Mouse (Mus musculus) testis, adult 2 months (tissue): ENCODE measurements around the gene Grid1. TPM values are rescaled to one million over a fixed set of nuclear protein-coding genes. Genes with fewer than 3 reads are reported as not detected.

ENCODE experiments used
- H3K27ac ChIP-seq: fragments of 200-500 bp; 2 replicates; pipeline ENCODE4 v1.5.1; 2012; ENCODE audit warnings: low read depth, low read length; ENCODE audit not compliant: control insufficient read depth, insufficient read depth
- H3K27me3 ChIP-seq: fragments of 200-500 bp; 2 replicates; pipeline ENCODE4 v1.6.1; 2012; ENCODE audit warnings: mild to moderate bottlenecking, low read length, moderate library complexity; ENCODE audit not compliant: control insufficient read depth, insufficient read depth
- H3K36me3 ChIP-seq: fragments of 200-500 bp; 2 replicates; pipeline ENCODE4 v1.6.1; 2012; ENCODE audit warnings: mild to moderate bottlenecking, low read length; ENCODE audit not compliant: control insufficient read depth, insufficient read depth
- H3K4me1 ChIP-seq: fragments of 200-500 bp; 2 replicates; pipeline ENCODE4 v1.6.1; 2012; ENCODE audit warnings: low read length; ENCODE audit not compliant: control insufficient read depth, insufficient read depth
- H3K4me3 ChIP-seq: fragments of 200-500 bp; 2 replicates; pipeline ENCODE4 v1.5.1; 2012; ENCODE audit warnings: low read depth, mild to moderate bottlenecking, low read length, moderate library complexity, mixed read lengths; ENCODE audit not compliant: control insufficient read depth
- CTCF ChIP-seq: fragments of 200-500 bp; IDR thresholded peaks from 2 replicates; pipeline ENCODE4 v1.5.1; 2012; ENCODE audit warnings: low read depth, mild to moderate bottlenecking, inconsistent platforms, low read length, moderate library complexity; ENCODE audit not compliant: control insufficient read depth, insufficient read depth, insufficient replicate concordance
- POLR2A ChIP-seq: fragments of 200-500 bp; IDR thresholded peaks from 2 replicates; pipeline ENCODE4 v1.6.1; 2012; ENCODE audit warnings: low read depth, mild to moderate bottlenecking, inconsistent platforms, low read length, moderate library complexity; ENCODE audit not compliant: control insufficient read depth
- polyA plus RNA-seq: library from polyadenylated mRNA; depleted of rRNA; stranded (reverse); fragments of >200 nt; gene quantifications from 2 replicates; pipeline ENCODE4 v1.2.3, GENCODE M21; 2012

The Grid1 gene
- polyA plus RNA-seq, 1 experiment, result 1.4 TPM

- no peak overlapping the region for H3K4me3 ChIP-seq
- H3K27ac ChIP-seq, result no peak overlapping the region
- H3K4me1 ChIP-seq, result no peaks in the 10 kb centered on the region
- TF ChIP-seq POLR2A (no peak), CTCF (no peak)
- H3K27me3 ChIP-seq, result no peaks in the 10 kb centered on the region
- H3K36me3 ChIP-seq, result no peaks in the 10 kb centered on the region
Measured at GRCm38 (mm10) chr14:34837145-34837544, 17.2 kb downstream of the Grid1 start.

DNA sequence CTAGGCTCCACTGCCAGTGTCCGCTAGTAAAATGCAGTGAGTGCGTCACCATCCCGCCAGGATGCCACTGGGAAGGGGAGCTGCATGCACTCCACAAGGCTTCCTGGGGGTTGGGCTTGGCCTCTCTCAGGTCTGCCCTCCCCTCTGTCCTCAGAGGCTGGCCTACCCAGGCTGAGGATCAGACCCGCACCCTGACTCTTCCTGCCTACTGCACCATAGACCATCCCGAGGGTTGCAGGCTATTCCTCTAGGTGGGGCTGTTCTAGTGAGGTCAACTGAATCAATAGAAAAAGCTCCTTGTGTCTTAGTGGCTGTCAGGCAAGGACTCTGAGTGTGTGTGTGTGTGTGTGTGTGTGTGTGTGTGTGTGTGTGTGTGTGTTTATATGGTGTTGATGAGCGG is 19.1 kb downstream of the Grid1 start:
- H3K27me3 ChIP-seq, result no peaks in the 10 kb centered on the region
- no peaks in the 10 kb centered on the region for H3K4me1 ChIP-seq
- TF ChIP-seq CTCF (no peak), POLR2A (no peak)
- no peak overlapping the region for H3K4me3 ChIP-seq
- H3K27ac ChIP-seq, result no peak overlapping the region
- H3K36me3 ChIP-seq, result no peaks in the 10 kb centered on the region

DNA sequence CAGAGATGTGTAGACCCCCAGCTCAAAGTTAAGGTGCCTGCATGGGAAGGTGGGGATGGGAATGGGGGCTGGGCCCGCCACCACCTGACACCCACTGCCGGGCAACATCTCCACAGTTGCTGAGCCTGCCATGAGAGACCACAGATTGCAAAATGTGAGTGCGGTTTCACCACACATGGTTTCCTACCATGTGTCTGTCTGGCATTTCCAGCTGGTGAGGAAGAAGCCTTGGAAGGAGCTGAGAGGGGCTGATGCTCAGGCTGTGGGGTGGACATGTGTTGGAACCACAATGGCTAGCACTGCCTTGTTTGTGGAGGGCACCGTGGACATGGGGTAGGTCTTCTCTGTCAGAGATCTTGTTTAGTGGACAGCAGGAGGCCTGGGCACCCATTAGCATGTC is 20.0 kb downstream of the Grid1 start:
- H3K27ac ChIP-seq, result no peak overlapping the region
- no peaks in the 10 kb centered on the region for H3K36me3 ChIP-seq
- no peaks in the 10 kb centered on the region for H3K4me1 ChIP-seq
- no peak for TF ChIP-seq CTCF
- no peak for TF ChIP-seq POLR2A
- H3K27me3 ChIP-seq, result no peaks in the 10 kb centered on the region
- no peak overlapping the region for H3K4me3 ChIP-seq

DNA sequence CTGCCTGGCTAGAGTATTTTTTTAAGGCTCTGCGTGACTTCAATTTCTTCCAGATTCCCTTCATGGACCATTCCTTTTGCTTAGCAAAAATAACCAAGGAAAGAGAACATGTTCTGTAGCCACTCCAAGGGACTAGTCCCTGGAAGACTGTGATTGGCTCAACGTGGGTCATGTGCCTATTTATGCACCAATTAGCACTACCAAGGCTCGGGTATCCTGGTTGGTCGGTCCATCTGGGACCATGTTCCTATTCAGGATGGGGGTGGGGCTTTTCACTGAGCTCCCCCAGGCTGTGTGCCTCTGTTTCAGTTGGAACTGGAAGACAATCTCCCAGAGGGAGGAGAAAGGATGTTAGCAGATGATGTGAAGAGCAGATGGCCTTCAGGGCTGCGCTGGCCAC is 23.7 kb downstream of the Grid1 start:
- Histone ChIP-seq H3K27ac (no peak overlapping the region), H3K4me1 (no peaks in the 10 kb centered on the region), H3K4me3 (no peak overlapping the region), H3K27me3 (no peaks in the 10 kb centered on the region), H3K36me3 (no peaks in the 10 kb centered on the region)
- TF ChIP-seq POLR2A, result no peak
- TF ChIP-seq CTCF, result no peak

DNA sequence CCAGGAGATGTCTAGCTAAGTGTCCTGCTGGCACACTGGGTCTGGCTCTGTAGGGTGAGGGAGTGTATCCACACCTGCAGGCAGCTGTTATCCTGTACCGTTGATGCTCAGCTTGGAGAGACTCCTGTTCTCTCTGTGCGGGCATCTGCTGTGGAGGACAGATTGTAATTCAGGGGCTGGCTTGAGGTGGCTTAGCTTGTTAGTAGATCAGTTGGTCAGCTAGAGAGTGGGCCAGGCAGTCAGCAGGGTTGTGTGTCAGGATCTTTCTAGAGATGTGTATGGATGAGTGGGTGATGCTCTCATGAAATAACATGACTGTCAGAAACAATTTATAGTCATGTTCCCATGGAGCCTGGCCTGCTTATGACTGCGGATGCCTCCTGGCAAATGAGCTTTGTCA is 24.3 kb downstream of the Grid1 start:
- no peak overlapping the region for H3K4me3 ChIP-seq
- no peak overlapping the region for H3K27ac ChIP-seq
- no peaks in the 10 kb centered on the region for H3K4me1 ChIP-seq
- H3K27me3 ChIP-seq, result no peaks in the 10 kb centered on the region
- TF ChIP-seq CTCF, result no peak
- no peak for TF ChIP-seq POLR2A
- H3K36me3 ChIP-seq, result no peaks in the 10 kb centered on the region

GRCm38 (mm10) chr14:34846799-34847198 is 26.9 kb downstream of the Grid1 start:
- no peak overlapping the region for H3K27ac ChIP-seq
- no peaks in the 10 kb centered on the region for H3K27me3 ChIP-seq
- H3K4me1 ChIP-seq, result no peaks in the 10 kb centered on the region
- H3K4me3 ChIP-seq, result no peak overlapping the region
- no peaks in the 10 kb centered on the region for H3K36me3 ChIP-seq
- TF ChIP-seq CTCF (no peak), POLR2A (no peak)

DNA sequence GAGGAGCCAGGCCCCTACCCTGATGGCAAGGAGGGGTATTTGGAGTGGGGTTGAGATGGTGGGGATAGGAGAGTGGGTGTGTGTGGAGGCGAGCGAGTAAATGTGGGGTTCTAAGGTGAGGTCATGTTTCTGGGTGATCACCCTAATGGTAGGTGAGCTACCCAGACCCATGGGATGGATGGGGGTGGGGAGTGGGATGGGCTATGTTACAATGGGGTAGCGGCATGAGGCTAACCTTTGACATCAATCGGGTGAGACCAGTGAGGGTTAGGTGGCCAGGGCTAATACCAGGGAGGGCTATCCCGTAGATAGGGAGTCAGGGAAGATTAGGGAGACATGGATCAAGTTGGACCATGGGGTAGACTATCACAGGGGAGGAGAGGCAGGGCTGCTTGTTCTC is 27.7 kb downstream of the Grid1 start:
- Histone ChIP-seq H3K4me3 (peak overlapping the region; percentile 30), H3K27me3 (no peaks in the 10 kb centered on the region), H3K4me1 (no peaks in the 10 kb centered on the region), H3K27ac (no peak overlapping the region), H3K36me3 (no peaks in the 10 kb centered on the region)
- TF ChIP-seq CTCF (no peak), POLR2A (no peak)
